Mouse (Mus musculus): ENCODE data around the gene Vmn2r19.
"Not testable (repeated sequence)": the region's sequence is repeated elsewhere in the genome, so short reads cannot be mapped to it uniquely, and the experiment has no call there.

The Vmn2r19 gene

DNA sequence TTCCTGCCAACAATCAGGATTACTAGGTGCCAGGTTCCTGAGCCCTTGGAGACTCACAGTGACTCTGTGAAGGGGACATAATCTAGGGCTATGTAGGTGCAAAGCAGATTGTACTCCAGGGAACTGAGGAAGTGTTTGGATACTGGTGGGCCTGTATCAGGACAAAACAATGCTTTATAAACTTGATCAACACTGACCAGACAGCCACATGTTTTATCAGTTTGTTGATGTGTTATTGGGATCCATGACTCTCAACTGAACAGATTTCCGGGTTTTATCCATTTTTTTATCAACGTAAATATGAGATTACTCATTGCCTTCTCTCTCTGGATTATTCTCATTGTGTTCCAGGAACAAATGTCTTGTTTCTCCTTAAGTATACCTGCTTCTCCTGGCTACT lies at the start of gene Vmn2r19:
Gene Vmn2r19 (plus strand): TSS at position 301 of the 400 bp plus-strand sequence.
- no peak for DNase-seq (ENCODE audit: low read depth, low spot score)

DNA sequence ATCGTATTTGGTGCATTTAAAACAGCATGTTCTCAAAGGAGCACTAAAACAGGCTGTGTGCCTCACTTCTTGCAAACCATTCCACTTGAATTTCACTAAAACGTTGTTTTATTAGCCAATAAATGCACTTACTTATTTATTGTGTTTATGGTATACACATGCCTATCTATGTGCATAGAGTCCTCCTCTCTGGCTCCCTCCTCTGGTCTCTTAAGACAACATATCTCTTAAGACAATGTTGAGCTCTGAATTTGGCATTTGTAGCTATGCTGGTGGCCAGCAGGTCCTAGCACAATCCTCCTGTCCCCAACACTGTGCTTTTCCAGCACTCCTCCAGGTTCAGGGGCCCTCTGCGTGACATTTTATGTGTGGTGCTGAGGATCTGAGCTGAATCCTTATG lies 49.2 kb upstream of the Vmn2r19 start:
- no peak for DNase-seq (ENCODE audit: low read depth, low spot score)

DNA sequence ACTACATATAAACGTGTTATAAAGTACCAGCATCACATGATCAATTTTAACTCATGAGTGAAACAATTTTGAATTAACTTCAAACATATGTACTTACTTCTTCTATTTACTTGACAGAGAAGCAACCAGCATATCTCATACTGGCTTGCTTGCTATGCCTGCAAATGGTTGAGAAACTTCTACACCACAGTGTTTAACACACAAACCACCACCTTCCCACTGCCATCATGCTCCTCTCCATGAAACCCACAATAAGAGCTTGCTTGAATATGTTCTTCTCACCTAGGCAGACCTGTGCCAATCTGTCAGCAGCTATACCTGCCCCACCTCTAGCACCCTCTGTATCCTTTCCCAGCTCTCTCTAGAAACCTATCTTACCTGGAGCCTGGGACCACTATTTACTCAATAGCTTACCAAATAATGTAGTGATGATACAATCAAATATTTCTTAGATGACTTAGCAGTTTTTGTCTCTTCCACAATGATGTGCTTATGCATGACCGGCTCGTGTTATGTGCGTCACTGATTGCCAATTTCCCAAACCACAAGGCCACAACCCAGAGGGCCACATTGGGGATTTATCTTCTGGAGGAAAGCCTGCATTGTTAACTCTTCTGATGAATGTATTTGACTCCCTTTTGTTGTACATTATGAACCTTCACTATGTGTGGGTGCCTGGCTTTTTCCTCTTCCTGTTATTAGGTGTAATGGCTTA lies 48.1 kb upstream of the Vmn2r19 start:
- DNase-seq (ENCODE audit: low read depth, low spot score), result no peak

DNA sequence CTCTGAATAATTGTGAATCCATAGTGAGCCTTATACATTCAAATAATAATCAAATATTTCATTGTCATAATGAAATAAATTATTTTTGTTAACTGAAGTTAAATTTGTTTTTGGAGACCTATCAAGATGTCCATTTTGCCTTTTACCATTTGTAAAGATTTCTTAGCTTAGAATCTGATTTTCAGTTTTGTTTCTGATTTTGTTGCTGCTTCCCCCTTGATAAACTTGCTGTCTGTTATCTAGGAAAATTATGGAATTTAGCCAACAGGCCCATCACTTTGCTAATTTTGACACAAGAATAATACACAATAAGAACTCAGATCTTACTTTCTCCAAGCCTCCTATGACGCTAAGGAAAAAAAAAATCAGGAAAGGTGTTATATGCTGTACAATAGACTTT lies 47.3 kb upstream of the Vmn2r19 start:
- no peak for DNase-seq (ENCODE audit: low read depth, low spot score)

DNA sequence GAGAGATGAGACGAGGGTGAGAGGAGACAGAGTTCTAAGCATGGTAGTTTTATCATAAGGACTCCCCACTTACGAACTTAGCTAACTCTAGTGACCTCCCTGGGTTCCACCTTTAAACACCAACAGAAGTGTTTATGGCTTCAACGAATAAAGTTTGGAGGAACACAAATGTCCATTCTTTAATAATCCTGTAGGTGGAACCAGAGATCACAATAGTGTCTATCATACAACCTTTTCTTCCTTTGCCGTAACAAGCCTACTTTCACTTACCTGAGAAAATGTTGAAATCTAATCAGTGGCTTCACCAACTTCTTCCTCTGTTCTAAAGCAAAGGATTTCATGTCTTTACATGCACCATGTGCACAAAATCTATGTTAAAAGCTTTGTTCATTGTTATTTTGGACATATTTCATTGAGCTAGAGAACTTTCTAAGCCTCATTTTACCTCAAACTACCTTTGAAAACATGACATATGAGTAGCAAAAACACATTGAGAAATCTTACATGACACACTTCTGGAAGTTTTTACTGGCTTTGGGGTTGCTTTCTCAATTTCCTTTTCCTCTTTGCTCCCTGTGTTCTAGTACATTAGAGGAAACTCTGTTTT lies 46.5 kb upstream of the Vmn2r19 start, which contains the start of gene Clec4d:
Gene Clec4d (plus strand): TSS at position 557 of the 607 bp plus-strand sequence.
- no peak for DNase-seq (ENCODE audit: low read depth, low spot score)

DNA sequence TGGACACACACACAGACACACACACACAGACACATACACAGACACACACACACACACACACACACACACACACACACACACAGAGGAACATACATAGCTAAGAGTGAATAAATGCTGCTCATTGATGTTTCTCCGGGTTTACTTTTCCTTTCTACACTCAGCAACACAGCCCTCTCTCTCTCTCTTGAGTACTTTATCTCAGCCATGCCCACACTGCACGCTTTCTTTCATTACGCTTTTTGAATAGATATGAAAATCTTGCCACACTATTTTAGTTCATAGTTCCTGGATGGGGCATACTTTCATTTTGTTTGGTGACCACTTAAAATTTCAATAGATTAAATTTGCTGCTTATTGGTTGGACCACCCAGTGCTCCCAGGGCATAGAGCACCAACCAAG lies 43.9 kb upstream of the Vmn2r19 start:
- no peak for DNase-seq (ENCODE audit: low read depth, low spot score)

DNA sequence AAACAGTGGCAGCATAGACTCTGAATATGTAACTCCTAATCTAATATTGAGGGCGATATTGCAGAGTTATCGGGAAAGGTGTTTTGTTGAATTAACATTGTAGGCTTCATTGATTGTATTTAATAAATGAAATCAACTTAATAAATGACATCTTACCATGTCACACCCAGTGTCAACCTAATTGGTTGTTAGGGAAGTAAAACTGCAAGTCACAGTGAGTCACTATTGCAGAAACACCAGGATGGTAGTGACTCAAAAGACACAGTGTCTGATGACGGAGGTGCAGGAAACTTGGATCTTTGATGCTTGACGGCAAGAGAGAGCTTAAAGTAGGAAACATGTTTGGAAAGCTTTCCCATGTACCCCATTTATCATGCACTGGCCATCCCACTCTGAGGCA lies 42.3 kb upstream of the Vmn2r19 start:
- no peak for DNase-seq (ENCODE audit: low read depth, low spot score)

DNA sequence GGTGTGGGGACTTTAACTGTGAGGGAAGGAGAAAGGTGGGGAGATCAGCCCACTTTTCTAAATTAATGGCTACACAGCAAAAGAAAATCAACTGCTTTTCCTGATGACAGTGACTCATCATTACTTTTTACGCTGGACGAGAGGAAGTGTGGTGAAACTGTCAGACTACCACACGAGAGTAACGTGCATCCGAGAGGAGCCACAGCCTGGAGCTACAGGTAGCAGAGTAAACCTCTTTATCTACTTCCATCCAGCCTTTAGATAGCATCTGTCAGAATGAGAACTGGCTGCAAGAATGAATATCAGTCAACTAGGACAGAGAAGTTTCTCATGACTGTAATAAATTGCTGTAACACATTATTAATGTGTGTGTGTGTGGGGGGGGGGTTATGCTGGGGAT lies 41.2 kb upstream of the Vmn2r19 start:
- no peak for DNase-seq (ENCODE audit: low read depth, low spot score)

DNA sequence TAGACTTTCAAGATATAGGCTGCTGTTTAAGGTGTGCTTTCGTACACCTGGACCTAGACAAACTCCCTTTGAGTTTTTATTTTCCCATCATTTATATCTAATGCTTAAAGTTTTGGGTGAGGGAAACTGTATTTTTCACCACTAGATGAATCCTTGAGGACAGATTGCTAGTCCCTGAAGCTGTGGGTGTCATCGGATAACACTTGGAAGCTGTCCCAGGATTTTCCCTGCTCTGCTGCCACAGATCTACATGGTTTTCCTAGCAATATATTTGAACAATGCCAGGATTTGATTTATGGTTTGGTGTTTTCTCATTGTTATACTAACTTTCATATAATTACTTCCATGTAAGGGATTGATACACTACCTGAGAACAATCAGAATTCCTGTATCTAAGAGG lies 28.7 kb upstream of the Vmn2r19 start:
- no peak for DNase-seq (ENCODE audit: low read depth, low spot score)

DNA sequence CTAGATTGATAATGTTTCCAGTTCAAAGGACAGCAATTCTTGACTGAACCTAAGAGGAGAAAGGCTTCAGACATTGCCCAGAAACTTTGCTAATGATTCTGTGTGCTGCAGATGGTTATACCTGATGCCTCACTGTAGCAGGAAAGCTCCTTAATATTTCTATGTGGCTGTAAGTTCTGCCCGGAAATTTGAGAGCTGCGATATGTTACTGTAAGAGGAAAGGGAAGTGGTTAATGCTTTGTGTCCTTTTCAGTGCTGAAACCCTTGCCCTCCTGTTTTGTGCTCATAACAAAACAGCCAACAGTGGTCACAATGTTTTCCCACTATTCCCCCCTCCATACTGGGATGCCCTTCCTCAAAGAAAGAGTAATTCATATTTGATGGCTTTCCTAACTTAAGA lies 21.8 kb upstream of the Vmn2r19 start:
- DNase-seq (ENCODE audit: low read depth, low spot score), result no peak

DNA sequence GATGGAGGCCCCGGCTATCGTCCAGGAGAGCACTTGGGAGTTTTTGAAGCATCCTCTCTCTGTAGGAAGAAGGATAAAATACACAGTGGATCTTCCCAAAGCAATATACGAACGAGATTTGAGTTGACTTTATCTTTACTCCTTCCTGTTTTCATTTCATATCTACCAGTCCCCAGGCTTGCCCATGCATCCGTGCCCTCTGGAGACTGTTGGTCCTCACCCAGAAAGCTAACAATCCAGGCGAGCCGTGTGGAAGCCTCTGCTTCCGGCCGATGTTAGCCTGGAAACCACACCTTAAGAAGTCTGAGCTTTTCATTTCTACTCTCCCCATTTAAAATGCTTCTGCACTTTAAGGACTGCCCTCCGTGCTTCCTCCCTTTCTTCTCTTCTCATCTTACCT lies 19.2 kb upstream of the Vmn2r19 start:
- no peak for DNase-seq (ENCODE audit: low read depth, low spot score)

DNA sequence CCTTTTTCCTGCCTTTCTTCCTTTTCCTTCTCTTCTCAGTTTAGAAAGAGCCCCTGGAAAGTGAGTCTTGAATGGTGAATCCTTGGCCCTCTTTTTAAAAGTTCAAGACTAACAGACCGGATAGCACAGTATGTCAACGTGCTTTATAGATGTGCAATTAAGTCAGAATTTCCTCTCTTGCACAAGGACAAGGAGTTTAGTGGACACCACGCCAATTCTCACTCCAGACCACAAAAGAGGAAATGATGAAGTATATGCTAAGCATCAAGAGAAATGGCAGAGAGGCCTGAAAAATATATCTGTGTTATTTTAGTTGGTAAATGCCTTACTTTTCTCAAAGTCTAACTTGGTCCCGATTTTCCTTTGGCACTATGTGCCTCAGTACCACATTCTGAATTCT lies 18.4 kb upstream of the Vmn2r19 start, which contains the start of gene Clec4e:
Gene Clec4e (minus strand): TSS at position 118 of the 400 bp plus-strand sequence.
- no peak for DNase-seq (ENCODE audit: low read depth, low spot score)

DNA sequence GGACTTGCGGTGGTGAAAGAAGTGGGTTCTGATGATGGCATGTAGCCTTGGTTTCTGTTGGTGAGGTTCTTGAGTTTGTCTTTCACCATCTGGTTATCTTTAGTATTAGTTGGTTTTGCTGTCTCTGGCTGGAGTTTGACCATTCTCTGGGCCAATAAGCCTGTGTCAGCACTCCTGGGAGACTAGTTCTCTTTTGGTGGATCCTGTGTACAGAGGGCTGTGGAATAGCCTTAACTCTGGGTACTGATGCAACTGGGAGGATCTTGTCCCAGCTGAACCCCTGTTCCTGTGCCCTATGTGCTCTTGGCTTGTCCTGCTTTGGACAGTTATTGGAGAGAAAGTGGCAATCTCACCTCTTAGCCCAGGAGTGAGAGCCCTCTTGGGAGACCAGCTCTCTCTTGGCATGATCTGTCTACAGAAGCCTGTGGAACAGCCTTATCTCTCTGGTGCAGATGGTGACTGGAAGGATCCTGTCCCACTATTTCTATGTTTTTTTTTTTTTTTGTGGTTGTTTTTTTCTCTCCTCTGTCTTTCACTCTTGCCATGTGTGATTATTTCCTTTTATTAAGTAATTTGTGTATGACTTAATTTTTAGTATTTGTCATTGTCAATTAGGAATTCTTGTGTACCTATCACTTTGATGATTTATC lies 15.3 kb upstream of the Vmn2r19 start:
- no peak for DNase-seq (ENCODE audit: low read depth, low spot score)

DNA sequence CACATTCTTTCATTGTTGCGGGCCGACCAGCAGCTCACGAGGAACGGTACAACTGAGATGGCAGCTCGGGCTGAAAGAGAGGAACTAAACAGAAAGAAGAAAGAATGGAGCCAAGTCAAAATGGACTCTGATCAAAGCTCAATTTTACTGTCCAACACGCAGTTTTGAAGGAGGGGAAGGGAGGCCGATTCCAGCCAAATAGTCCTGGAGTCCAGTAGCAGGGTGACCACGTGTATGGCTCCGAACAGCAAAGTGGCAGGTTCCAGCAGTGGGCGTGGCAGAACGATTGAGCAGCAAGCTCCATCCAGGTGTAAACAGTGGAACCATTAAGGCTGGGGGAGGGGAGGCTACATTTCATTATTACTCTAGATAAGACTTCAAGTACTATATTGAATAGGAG lies 14.6 kb upstream of the Vmn2r19 start:
- DNase-seq (ENCODE audit: low read depth, low spot score), result not testable (repeated sequence)

DNA sequence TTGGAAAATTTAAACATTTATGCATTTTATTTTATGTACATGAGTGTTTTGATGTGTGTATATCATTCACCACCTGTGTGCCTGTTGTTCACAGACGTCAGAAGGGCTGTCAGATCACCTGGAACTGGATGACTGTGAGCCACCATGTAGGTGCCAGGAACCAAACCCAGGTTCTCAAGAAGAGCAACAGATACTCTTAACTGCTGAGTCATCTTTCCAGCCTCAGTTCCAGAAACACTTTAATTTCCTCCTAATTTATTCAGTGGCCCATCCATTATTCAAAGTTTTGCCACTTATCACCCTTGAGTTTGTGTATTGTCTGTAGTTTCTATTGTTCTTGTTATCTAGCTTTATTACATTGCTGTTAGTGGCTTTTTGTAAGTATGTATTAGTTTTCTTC lies 11.4 kb upstream of the Vmn2r19 start:
- DNase-seq (ENCODE audit: low read depth, low spot score), result no peak

DNA sequence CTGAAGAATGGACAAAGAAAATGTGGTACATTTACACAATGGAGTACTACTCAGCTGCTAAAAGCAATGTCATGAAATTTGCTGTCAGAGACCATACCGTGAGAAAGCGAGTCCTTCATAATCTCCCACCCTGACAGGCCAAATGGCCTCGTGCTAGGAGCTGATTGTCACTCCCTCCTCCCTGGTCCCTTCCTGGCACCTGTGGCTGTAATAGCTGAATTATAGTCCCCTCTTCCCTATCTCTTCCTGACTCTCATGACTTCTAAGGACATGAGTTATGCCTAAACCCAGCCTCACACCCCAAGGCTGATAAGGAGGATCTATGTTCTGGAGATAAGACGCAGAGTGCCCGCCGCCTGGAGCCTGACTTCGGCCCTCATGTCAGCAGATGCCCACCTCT lies 1.8 kb upstream of the Vmn2r19 start:
- DNase-seq (ENCODE audit: low read depth, low spot score), result not testable (repeated sequence)

DNA sequence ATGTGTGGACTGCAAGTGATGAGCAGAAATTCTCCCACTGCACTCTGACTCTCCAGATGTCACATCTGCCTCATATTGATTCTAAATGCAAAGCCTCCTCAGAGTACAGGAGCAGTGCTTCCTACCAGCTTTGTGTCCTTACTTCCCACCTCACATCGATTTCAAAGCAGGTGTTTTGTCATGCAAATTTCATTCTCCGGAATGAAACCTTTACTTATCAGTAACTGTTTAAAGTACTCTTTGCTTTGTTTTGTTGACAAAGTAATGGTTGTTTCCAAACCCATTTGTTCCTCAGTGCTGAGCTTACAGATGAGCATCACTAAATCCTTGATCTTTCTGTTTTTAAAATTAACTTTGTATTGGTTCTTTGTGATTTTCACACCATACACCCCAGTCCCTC lies 24.4 kb downstream of the Vmn2r19 start:
- no peak for DNase-seq (ENCODE audit: low read depth, low spot score)

DNA sequence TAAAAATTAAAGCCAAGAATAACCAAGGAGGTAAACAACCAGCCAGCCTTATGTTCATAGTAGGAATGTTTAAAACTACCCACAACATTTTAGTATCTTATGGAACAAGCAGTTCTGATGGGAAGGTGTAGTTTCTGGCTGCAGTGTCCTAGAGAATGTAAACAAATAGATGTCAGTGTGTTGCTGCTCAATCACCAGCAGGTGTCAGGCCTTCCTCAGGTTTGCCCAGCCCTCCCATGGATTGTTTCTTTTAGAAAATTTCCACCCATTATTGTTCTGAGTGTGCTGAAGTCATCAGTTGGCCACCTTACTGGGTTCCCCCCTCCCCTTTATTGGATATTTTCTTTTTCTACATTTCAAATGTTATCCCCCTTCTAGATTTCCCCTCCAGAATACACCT lies 32.0 kb downstream of the Vmn2r19 start:
- no peak for DNase-seq (ENCODE audit: low read depth, low spot score)

DNA sequence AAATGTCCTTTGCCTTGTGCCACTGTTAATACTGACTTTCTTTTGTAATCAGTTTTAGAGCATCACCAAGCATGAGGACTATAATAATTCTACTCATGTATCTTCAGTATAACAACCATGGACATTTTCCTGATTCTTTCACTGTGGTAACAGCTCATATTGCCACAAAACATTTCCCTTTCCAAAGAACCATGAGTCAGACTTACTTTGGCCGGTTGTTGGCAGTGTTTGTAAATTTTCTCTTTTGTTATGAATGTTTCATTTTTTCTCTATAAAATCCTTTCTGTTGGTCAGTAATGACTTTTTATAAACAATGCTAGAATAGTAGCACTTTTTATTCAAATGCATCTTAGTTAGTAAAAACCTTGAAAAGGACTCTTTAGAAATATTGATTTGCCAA lies 38.0 kb downstream of the Vmn2r19 start:
- DNase-seq (ENCODE audit: low read depth, low spot score), result no peak
